Mouse (Mus musculus): Measurements from ENCODE around the gene Gtpbp3. TPM values are rescaled to one million over a fixed set of nuclear protein-coding genes. Genes with fewer than 3 reads are reported as not detected.

Gene Gtpbp3
- polyA plus RNA-seq, 1 experiment from 2014 or later: 20.0 TPM

- Histone ChIP-seq H3K4me1 (peaks cover 47% of the 10 kb centered on the region), H3K27ac (replicated peaks) (peak overlapping the region; percentile 93), H3K36me3 (peaks cover 50% of the 10 kb centered on the region), H3K27me3 (ENCODE audit: low read depth, poor library complexity, severe bottlenecking) (no peaks in the 10 kb centered on the region; the same call in 1 of the 2 replicates), H3K9me3 (replicated peaks) (no peaks in the 10 kb centered on the region), H3K4me3 (peak overlapping the region; percentile 93)
- WGBS: under 1% methylated on average over 22 of the region's 22 CpGs
- peak; percentile 87 for DNase-seq (ENCODE audit: low spot score)
Observed at GRCm38 (mm10) chr8:71488454-71488853, 551 bp downstream of the Gtpbp3 start.

GRCm38 (mm10) chr8:71495039-71495438 lies 7.1 kb downstream of the Gtpbp3 start:
- 32% methylated on average over 16 of the region's 16 CpGs for WGBS
- DNase-seq (ENCODE audit: low spot score): peak; percentile 80
- Histone ChIP-seq H3K27me3 (ENCODE audit: low read depth, poor library complexity, severe bottlenecking) (no peaks in the 10 kb centered on the region; the same call in 1 of the 2 replicates), H3K27ac (replicated peaks) (no peak overlapping the region), H3K4me1 (peaks cover 28% of the 10 kb centered on the region), H3K36me3 (peaks cover 50% of the 10 kb centered on the region), H3K9me3 (replicated peaks) (no peaks in the 10 kb centered on the region), H3K4me3 (no peak overlapping the region)

- peaks cover 26% of the 10 kb centered on the region for H3K4me1 ChIP-seq
- no peak overlapping the region for H3K27ac ChIP-seq (replicated peaks)
- H3K4me3 ChIP-seq: no peak overlapping the region
- WGBS: 93% methylated on average over 5 of the region's 5 CpGs
- H3K9me3 ChIP-seq (replicated peaks): no peaks in the 10 kb centered on the region
- peaks cover 42% of the 10 kb centered on the region for H3K36me3 ChIP-seq
- H3K27me3 ChIP-seq (ENCODE audit: low read depth, poor library complexity, severe bottlenecking): no peaks in the 10 kb centered on the region; the same call in 1 of the 2 replicates
- DNase-seq (ENCODE audit: low spot score): no peak
Observed at GRCm38 (mm10) chr8:71495811-71496210, 7.9 kb downstream of the Gtpbp3 start.

GRCm38 (mm10) chr8:71496481-71496880 lies 8.6 kb downstream of the Gtpbp3 start:
- Histone ChIP-seq H3K4me1 (peaks cover 26% of the 10 kb centered on the region), H3K9me3 (replicated peaks) (no peaks in the 10 kb centered on the region), H3K36me3 (peaks cover 36% of the 10 kb centered on the region), H3K27ac (replicated peaks) (no peak overlapping the region), H3K4me3 (no peak overlapping the region), H3K27me3 (ENCODE audit: low read depth, poor library complexity, severe bottlenecking) (no peaks in the 10 kb centered on the region; the same call in 1 of the 2 replicates)
- WGBS: 51% methylated on average over 11 of the region's 11 CpGs
- no peak for DNase-seq (ENCODE audit: low spot score)

GRCm38 (mm10) chr8:71497077-71497645 lies 9.3 kb downstream of the Gtpbp3 start:
- Histone ChIP-seq H3K4me1 (peaks cover 26% of the 10 kb centered on the region), H3K27ac (replicated peaks) (no peak overlapping the region), H3K4me3 (no peak overlapping the region), H3K9me3 (replicated peaks) (no peaks in the 10 kb centered on the region), H3K36me3 (peaks cover 29% of the 10 kb centered on the region), H3K27me3 (ENCODE audit: low read depth, poor library complexity, severe bottlenecking) (no peaks in the 10 kb centered on the region; the same call in 1 of the 2 replicates)
- 90% methylated on average over 1 of the region's 1 CpGs for WGBS
- DNase-seq (ENCODE audit: low spot score): no peak

GRCm38 (mm10) chr8:71497881-71498501 lies 10.1 kb downstream of the Gtpbp3 start:
- WGBS: 20% methylated on average over 15 of the region's 15 CpGs
- H3K9me3 ChIP-seq (replicated peaks): no peaks in the 10 kb centered on the region
- H3K36me3 ChIP-seq: peaks cover 21% of the 10 kb centered on the region
- peak overlapping the region; percentile 21; the same call in 1 of the 2 replicates for H3K4me3 ChIP-seq
- no peaks in the 10 kb centered on the region; the same call in 1 of the 2 replicates for H3K27me3 ChIP-seq (ENCODE audit: low read depth, poor library complexity, severe bottlenecking)
- peaks cover 27% of the 10 kb centered on the region for H3K4me1 ChIP-seq
- DNase-seq (ENCODE audit: low spot score): no peak
- H3K27ac ChIP-seq (replicated peaks): peak overlapping the region; percentile 50

- H3K27ac ChIP-seq (replicated peaks): peak overlapping the region; percentile 50; the same call in 1 of the 2 replicates
- H3K4me3 ChIP-seq: no peak overlapping the region
- H3K36me3 ChIP-seq: peaks cover 12% of the 10 kb centered on the region
- peaks cover 30% of the 10 kb centered on the region for H3K4me1 ChIP-seq
- 44% methylated on average over 16 of the region's 16 CpGs for WGBS
- H3K27me3 ChIP-seq (ENCODE audit: low read depth, poor library complexity, severe bottlenecking): no peaks in the 10 kb centered on the region; the same call in 1 of the 2 replicates
- DNase-seq (ENCODE audit: low spot score): no peak
- H3K9me3 ChIP-seq (replicated peaks): no peaks in the 10 kb centered on the region
Observed at GRCm38 (mm10) chr8:71498816-71499690, 11.2 kb downstream of the Gtpbp3 start.

GRCm38 (mm10) chr8:71504349-71504748 lies 16.4 kb downstream of the Gtpbp3 start:
- Histone ChIP-seq H3K4me3 (no peak overlapping the region), H3K27me3 (ENCODE audit: low read depth, poor library complexity, severe bottlenecking) (peaks cover 51% of the 10 kb centered on the region), H3K36me3 (no peaks in the 10 kb centered on the region), H3K27ac (replicated peaks) (no peak overlapping the region), H3K4me1 (peaks cover 24% of the 10 kb centered on the region), H3K9me3 (replicated peaks) (no peaks in the 10 kb centered on the region)
- DNase-seq (ENCODE audit: low spot score): no peak
- 90% methylated on average over 4 of the region's 4 CpGs for WGBS

- Histone ChIP-seq H3K36me3 (no peaks in the 10 kb centered on the region), H3K4me3 (no peak overlapping the region), H3K4me1 (peaks cover 27% of the 10 kb centered on the region), H3K9me3 (replicated peaks) (no peaks in the 10 kb centered on the region), H3K27ac (replicated peaks) (no peak overlapping the region), H3K27me3 (ENCODE audit: low read depth, poor library complexity, severe bottlenecking) (peaks cover 60% of the 10 kb centered on the region)
- no peak for DNase-seq (ENCODE audit: low spot score)
- 94% methylated on average over 4 of the region's 4 CpGs for WGBS
Observed at GRCm38 (mm10) chr8:71505326-71505725, 17.4 kb downstream of the Gtpbp3 start.

GRCm38 (mm10) chr8:71505979-71506378 lies 18.1 kb downstream of the Gtpbp3 start:
- peaks cover 67% of the 10 kb centered on the region for H3K27me3 ChIP-seq (ENCODE audit: low read depth, poor library complexity, severe bottlenecking)

GRCm38 (mm10) chr8:71507589-71508104 lies 19.7 kb downstream of the Gtpbp3 start:
- Histone ChIP-seq H3K9me3 (replicated peaks) (no peaks in the 10 kb centered on the region), H3K27me3 (ENCODE audit: low read depth, poor library complexity, severe bottlenecking) (peaks cover 77% of the 10 kb centered on the region), H3K36me3 (no peaks in the 10 kb centered on the region), H3K4me3 (peak overlapping the region; percentile 56), H3K4me1 (peaks cover 27% of the 10 kb centered on the region), H3K27ac (replicated peaks) (no peak overlapping the region)
- DNase-seq (ENCODE audit: low spot score): peak; percentile 83
- WGBS: under 1% methylated on average over 61 of the region's 61 CpGs

More at GRCm38 (mm10) chr8:71505979-71506378, 18.1 kb downstream of the Gtpbp3 start:
- WGBS: 85% methylated on average over 4 of the region's 4 CpGs
- Histone ChIP-seq H3K9me3 (replicated peaks) (no peaks in the 10 kb centered on the region), H3K4me3 (no peak overlapping the region), H3K4me1 (peaks cover 27% of the 10 kb centered on the region), H3K27ac (replicated peaks) (no peak overlapping the region), H3K36me3 (no peaks in the 10 kb centered on the region)
- DNase-seq (ENCODE audit: low spot score): no peak

GRCm38 (mm10) chr8:71509316-71509715 lies 21.4 kb downstream of the Gtpbp3 start:
- Histone ChIP-seq H3K4me1 (peaks cover 23% of the 10 kb centered on the region), H3K36me3 (no peaks in the 10 kb centered on the region), H3K27ac (replicated peaks) (no peak overlapping the region), H3K4me3 (no peak overlapping the region), H3K9me3 (replicated peaks) (no peaks in the 10 kb centered on the region), H3K27me3 (ENCODE audit: low read depth, poor library complexity, severe bottlenecking) (peaks cover 80% of the 10 kb centered on the region)
- WGBS: 71% methylated on average over 2 of the region's 2 CpGs
- DNase-seq (ENCODE audit: low spot score): no peak

Data from midbrain, embryonic 10.5 days (tissue).